Mouse (Mus musculus): ENCODE data around the gene Fga.

DNA sequence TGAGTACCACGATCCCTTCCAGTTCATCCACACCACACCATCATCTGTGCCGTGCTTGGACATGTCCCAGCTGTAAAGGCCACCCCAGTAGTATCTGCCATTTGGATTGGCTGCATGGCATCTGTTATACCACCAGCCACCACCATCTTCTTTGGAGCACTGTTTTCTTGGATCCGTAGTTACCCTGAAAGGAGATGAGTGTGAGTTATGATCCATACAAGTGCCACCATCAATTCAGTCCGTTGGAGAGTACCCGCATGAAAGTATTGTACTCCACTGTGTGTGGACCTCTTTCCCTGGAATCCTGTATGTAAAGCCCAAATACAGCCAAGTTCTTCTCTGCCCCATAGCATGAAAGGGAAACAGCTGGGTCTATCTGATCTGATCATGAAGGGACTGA lies 16.6 kb downstream of the Fga start:
- TF ChIP-seq CTCF (IDR thresholded peaks at IDR 0.05; ENCODE audit: low read depth), result no peak
- TF ChIP-seq EP300 (optimal IDR thresholded peaks at IDR 0.05), result no peak
